Mouse (Mus musculus): ENCODE measurements around the gene D430042O09Rik. TPM values are rescaled to one million over a fixed set of nuclear protein-coding genes. Genes with fewer than 3 reads are reported as not detected.

Gene D430042O09Rik
- polyA plus RNA-seq, 1 experiment from 2014 or later, result 9.8 TPM

DNA sequence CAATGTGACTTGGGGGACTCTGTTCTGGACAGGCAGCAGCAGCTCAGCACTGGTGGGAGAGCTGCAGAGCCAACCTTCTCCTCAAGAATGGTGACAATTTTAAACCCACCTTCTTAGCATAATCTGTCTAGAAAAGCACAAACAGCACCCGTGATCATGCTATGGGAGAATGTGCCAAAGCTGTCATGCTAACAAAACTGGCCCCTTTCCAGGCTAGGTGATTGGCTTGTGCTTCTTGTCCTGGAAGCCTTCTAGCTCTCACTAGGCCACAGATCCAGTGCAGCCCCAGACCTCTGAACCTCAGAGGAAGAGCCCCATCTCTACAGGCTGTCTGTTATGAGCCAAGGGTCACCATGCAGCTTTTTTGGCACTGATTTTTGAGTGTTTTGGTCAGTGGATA is 98.9 kb downstream of the D430042O09Rik start:
- H3K9me3 ChIP-seq (ENCODE audit: control insufficient read depth, low read depth, low read length), result no peaks in the 10 kb centered on the region
- WGBS, result 74% methylated on average over 1 of the region's 1 CpGs
- no peak for ATAC-seq (ENCODE audit: insufficient number of reproducible peaks, insufficient read depth, low FRiP score, low read depth)

DNA sequence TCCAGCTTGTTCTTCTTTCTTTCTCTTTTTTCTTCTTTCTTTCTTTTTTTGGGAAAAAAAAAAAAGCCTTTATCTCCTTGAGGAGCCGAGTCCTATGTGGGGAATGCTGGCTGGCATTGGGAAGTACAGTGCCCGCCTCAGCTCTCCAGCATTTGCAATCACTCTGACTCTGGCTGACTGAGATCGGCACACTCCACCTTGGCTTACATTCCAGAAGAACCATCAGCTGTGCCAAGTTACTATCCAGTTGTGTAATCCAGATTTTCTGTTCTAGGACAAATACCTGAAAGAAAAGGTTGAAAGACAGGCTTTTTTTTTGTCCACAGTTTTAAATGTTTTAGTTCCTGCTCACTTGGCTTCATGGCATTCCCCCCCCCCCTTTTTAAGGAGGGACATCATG is 100.5 kb downstream of the D430042O09Rik start:
- H3K27me3 ChIP-seq (ENCODE audit: control insufficient read depth, insufficient read depth, low read length), result no peaks in the 10 kb centered on the region
- no peaks in the 10 kb centered on the region for H3K4me1 ChIP-seq (ENCODE audit: control insufficient read depth, insufficient read depth, low read length)
- H3K27ac ChIP-seq (ENCODE audit: low read length), result no peak overlapping the region
- no peaks in the 10 kb centered on the region for H3K9me3 ChIP-seq (ENCODE audit: control insufficient read depth, low read depth, low read length)
- WGBS, result 93% methylated on average over 3 of the region's 3 CpGs
- H3K4me3 ChIP-seq (ENCODE audit: low read depth, low read length), result no peak overlapping the region
- H3K9ac ChIP-seq (replicated peaks; ENCODE audit: low read depth, low read length), result no peak overlapping the region
- peaks cover 2% of the 10 kb centered on the region; the same call in 1 of the 2 replicates for H3K36me3 ChIP-seq (ENCODE audit: control insufficient read depth, insufficient read depth, low read length)
- ATAC-seq (ENCODE audit: insufficient number of reproducible peaks, insufficient read depth, low FRiP score, low read depth), result no peak
- no peak overlapping the region for H3K4me2 ChIP-seq (replicated peaks; ENCODE audit: low read depth, low read length)

More for the DNA sequence above, 98.9 kb downstream of the D430042O09Rik start:
- Histone ChIP-seq H3K27me3 (ENCODE audit: control insufficient read depth, insufficient read depth, low read length) (no peaks in the 10 kb centered on the region), H3K4me1 (ENCODE audit: control insufficient read depth, insufficient read depth, low read length) (no peaks in the 10 kb centered on the region), H3K9ac (replicated peaks; ENCODE audit: low read depth, low read length) (no peak overlapping the region), H3K27ac (ENCODE audit: low read length) (no peak overlapping the region), H3K36me3 (ENCODE audit: control insufficient read depth, insufficient read depth, low read length) (no peaks in the 10 kb centered on the region), H3K4me3 (ENCODE audit: low read depth, low read length) (no peak overlapping the region), H3K4me2 (replicated peaks; ENCODE audit: low read depth, low read length) (no peak overlapping the region)

DNA sequence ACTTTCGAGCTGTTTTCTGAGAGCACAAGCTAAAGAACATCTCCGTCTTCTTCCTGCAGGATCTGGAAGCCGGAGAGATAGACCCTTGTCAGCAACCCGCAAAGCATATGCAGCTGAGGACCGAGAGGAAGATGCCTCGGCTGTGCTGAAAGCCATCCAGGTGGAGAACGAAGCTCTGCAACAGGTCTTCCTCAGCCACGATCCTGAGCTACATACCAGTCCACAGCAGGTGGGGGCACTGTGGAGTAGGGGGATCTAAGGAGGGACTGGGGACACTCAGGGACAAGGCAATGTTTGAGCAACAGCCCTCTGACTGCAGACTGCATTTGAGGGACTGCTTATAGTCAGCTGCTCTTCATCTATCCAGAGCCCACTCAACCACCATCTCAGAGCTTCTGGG is 105.0 kb downstream of the D430042O09Rik start:
- Histone ChIP-seq H3K4me2 (replicated peaks; ENCODE audit: low read depth, low read length) (no peak overlapping the region), H3K9ac (replicated peaks; ENCODE audit: low read depth, low read length) (no peak overlapping the region), H3K27me3 (ENCODE audit: control insufficient read depth, insufficient read depth, low read length) (no peaks in the 10 kb centered on the region), H3K4me3 (ENCODE audit: low read depth, low read length) (no peak overlapping the region), H3K27ac (ENCODE audit: low read length) (no peak overlapping the region), H3K36me3 (ENCODE audit: control insufficient read depth, insufficient read depth, low read length) (peaks cover 5% of the 10 kb centered on the region), H3K4me1 (ENCODE audit: control insufficient read depth, insufficient read depth, low read length) (no peaks in the 10 kb centered on the region), H3K9me3 (ENCODE audit: control insufficient read depth, low read depth, low read length) (no peaks in the 10 kb centered on the region)
- ATAC-seq (ENCODE audit: insufficient number of reproducible peaks, insufficient read depth, low FRiP score, low read depth), result no peak
- WGBS, result 88% methylated on average over 8 of the region's 8 CpGs

DNA sequence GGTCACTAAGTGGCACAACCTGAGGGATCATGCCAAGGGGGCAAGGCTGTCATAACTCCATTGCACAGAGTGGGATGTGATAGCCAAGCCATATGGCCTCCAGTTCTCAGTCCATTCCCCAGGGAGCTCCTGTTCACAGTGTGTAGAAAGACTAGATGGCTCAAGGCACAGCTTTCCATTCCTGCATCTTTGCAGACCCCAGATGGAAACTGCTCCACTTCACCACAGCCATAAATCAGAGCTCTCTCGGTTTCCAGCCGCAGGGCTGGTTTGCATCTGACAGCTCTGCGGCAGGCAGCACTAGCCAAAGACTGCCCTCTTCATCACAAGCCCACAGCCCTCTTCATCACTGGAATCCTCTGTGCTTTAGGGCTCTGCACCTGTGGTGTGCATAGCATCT is 108.0 kb downstream of the D430042O09Rik start:
- Histone ChIP-seq H3K27ac (ENCODE audit: low read length) (no peak overlapping the region), H3K4me2 (replicated peaks; ENCODE audit: low read depth, low read length) (no peak overlapping the region), H3K36me3 (ENCODE audit: control insufficient read depth, insufficient read depth, low read length) (peaks cover 5% of the 10 kb centered on the region), H3K9me3 (ENCODE audit: control insufficient read depth, low read depth, low read length) (no peaks in the 10 kb centered on the region), H3K4me1 (ENCODE audit: control insufficient read depth, insufficient read depth, low read length) (no peaks in the 10 kb centered on the region), H3K9ac (replicated peaks; ENCODE audit: low read depth, low read length) (no peak overlapping the region), H3K4me3 (ENCODE audit: low read depth, low read length) (no peak overlapping the region), H3K27me3 (ENCODE audit: control insufficient read depth, insufficient read depth, low read length) (no peaks in the 10 kb centered on the region)
- 40% methylated on average over 3 of the region's 3 CpGs for WGBS
- no peak for ATAC-seq (ENCODE audit: insufficient number of reproducible peaks, insufficient read depth, low FRiP score, low read depth)

DNA sequence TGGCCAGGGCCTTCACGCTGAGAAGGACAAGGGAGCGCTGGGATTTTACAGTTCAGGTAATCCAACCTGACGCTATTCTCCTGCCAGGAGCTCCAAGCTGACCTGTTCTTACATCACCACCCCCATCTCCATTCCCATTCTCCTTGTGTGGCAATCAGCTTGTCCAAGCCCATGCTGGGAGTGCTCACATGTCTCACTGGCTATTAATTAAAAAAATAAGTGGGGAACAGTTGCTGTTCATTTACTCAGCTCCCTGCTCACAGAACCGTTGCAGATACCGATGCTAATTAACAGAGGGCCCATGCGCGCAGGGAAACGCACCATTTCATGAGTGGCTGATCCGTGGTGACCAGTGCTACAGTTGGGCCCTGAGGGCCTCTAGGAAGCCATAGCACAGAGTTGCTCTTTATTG is 110.6 kb downstream of the D430042O09Rik start:
- H3K4me2 ChIP-seq (replicated peaks; ENCODE audit: low read depth, low read length), result no peak overlapping the region
- no peaks in the 10 kb centered on the region for H3K9me3 ChIP-seq (ENCODE audit: control insufficient read depth, low read depth, low read length)
- no peak for ATAC-seq (ENCODE audit: insufficient number of reproducible peaks, insufficient read depth, low FRiP score, low read depth)
- no peak overlapping the region for H3K4me3 ChIP-seq (ENCODE audit: low read depth, low read length)
- H3K27me3 ChIP-seq (ENCODE audit: control insufficient read depth, insufficient read depth, low read length), result no peaks in the 10 kb centered on the region
- H3K27ac ChIP-seq (ENCODE audit: low read length), result no peak overlapping the region
- WGBS, result 86% methylated on average over 9 of the region's 9 CpGs
- no peaks in the 10 kb centered on the region for H3K4me1 ChIP-seq (ENCODE audit: control insufficient read depth, insufficient read depth, low read length)
- peaks cover 2% of the 10 kb centered on the region for H3K36me3 ChIP-seq (ENCODE audit: control insufficient read depth, insufficient read depth, low read length)
- H3K9ac ChIP-seq (replicated peaks; ENCODE audit: low read depth, low read length), result no peak overlapping the region

DNA sequence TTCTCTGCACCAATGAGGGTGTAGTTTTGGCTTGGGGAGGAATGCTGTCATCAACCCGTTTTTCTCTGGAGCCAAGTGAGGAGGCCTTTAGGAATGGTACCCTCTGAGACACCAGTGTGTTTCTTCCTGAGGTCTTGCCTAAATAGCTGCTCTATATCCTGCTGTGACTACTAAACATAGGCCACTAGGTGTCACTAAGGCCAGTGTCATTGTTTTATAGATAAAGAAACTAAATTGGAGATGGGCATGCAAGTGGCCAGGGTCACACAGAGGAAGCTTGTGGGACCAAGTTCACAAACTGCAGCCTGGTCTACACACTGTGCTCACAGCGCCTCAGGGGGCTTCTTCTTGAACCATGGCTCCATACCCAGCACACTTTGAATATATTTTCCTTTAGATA is 112.5 kb downstream of the D430042O09Rik start:
- Histone ChIP-seq H3K9ac (replicated peaks; ENCODE audit: low read depth, low read length) (no peak overlapping the region), H3K27me3 (ENCODE audit: control insufficient read depth, insufficient read depth, low read length) (no peaks in the 10 kb centered on the region), H3K4me1 (ENCODE audit: control insufficient read depth, insufficient read depth, low read length) (no peaks in the 10 kb centered on the region), H3K27ac (ENCODE audit: low read length) (no peak overlapping the region), H3K4me2 (replicated peaks; ENCODE audit: low read depth, low read length) (no peak overlapping the region), H3K9me3 (ENCODE audit: control insufficient read depth, low read depth, low read length) (no peaks in the 10 kb centered on the region), H3K36me3 (ENCODE audit: control insufficient read depth, insufficient read depth, low read length) (no peaks in the 10 kb centered on the region; the same call in 1 of the 2 replicates), H3K4me3 (ENCODE audit: low read depth, low read length) (no peak overlapping the region)
- ATAC-seq (ENCODE audit: insufficient number of reproducible peaks, insufficient read depth, low FRiP score, low read depth), result no peak
- WGBS, result 77% methylated on average over 2 of the region's 2 CpGs

DNA sequence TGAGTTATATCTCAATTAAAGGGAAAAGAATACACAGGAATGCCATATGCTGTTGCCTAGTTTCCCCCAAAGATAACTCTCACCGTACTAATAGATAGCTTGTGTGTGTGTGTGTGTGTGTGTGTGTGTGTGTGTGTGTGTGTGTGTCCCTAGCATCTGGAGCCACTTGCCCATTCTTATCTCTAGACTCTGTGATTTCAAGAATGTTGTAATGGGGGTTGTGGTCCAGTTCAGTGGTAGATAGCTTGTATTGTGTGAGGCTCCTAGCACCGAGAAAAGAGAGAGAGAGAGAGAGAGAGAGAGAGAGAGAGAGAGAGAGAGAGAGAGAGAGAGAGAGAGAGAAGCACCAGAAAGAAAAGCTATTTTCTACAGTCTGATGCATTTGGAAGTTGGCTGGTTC is 118.7 kb downstream of the D430042O09Rik start:
- H3K36me3 ChIP-seq (ENCODE audit: control insufficient read depth, insufficient read depth, low read length), result no peaks in the 10 kb centered on the region

DNA sequence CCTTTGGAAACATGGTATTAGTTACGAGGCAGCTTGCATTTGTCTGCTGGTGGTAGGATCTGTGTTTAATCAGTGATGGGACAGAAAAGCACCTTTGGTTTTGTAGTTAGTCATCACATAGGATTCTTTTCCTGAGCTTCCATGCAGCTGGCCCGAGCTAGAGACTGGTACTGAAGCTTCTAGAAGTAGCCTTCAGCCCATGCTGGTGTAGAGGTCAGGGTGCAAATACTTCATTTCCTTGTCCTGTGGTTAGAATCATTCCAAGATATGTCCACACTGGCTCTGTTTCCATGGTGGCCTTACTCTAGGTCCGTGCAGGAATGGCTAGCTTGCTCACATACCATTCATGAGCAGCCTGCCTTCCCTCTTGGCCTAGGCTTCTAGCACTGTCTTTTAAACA is 119.2 kb downstream of the D430042O09Rik start:
- Histone ChIP-seq H3K9ac (replicated peaks; ENCODE audit: low read depth, low read length) (no peak overlapping the region), H3K4me2 (replicated peaks; ENCODE audit: low read depth, low read length) (no peak overlapping the region), H3K27me3 (ENCODE audit: control insufficient read depth, insufficient read depth, low read length) (no peaks in the 10 kb centered on the region), H3K36me3 (ENCODE audit: control insufficient read depth, insufficient read depth, low read length) (no peaks in the 10 kb centered on the region), H3K4me3 (ENCODE audit: low read depth, low read length) (no peak overlapping the region), H3K9me3 (ENCODE audit: control insufficient read depth, low read depth, low read length) (no peaks in the 10 kb centered on the region), H3K4me1 (ENCODE audit: control insufficient read depth, insufficient read depth, low read length) (peaks cover 4% of the 10 kb centered on the region; the same call in 1 of the 2 replicates), H3K27ac (ENCODE audit: low read length) (no peak overlapping the region)
- WGBS, result 76% methylated on average over 3 of the region's 3 CpGs
- ATAC-seq (ENCODE audit: insufficient number of reproducible peaks, insufficient read depth, low FRiP score, low read depth), result no peak

More for the DNA sequence above, 118.7 kb downstream of the D430042O09Rik start:
- no peak overlapping the region for H3K27ac ChIP-seq (ENCODE audit: low read length)
- no peak overlapping the region for H3K4me2 ChIP-seq (replicated peaks; ENCODE audit: low read depth, low read length)
- H3K9me3 ChIP-seq (ENCODE audit: control insufficient read depth, low read depth, low read length), result no peaks in the 10 kb centered on the region
- no peaks in the 10 kb centered on the region for H3K27me3 ChIP-seq (ENCODE audit: control insufficient read depth, insufficient read depth, low read length)
- H3K4me1 ChIP-seq (ENCODE audit: control insufficient read depth, insufficient read depth, low read length), result peaks cover 4% of the 10 kb centered on the region; the same call in 1 of the 2 replicates
- H3K9ac ChIP-seq (replicated peaks; ENCODE audit: low read depth, low read length), result no peak overlapping the region
- no peak overlapping the region for H3K4me3 ChIP-seq (ENCODE audit: low read depth, low read length)
- ATAC-seq (ENCODE audit: insufficient number of reproducible peaks, insufficient read depth, low FRiP score, low read depth), result no peak
- 60% methylated on average over 2 of the region's 2 CpGs for WGBS

DNA sequence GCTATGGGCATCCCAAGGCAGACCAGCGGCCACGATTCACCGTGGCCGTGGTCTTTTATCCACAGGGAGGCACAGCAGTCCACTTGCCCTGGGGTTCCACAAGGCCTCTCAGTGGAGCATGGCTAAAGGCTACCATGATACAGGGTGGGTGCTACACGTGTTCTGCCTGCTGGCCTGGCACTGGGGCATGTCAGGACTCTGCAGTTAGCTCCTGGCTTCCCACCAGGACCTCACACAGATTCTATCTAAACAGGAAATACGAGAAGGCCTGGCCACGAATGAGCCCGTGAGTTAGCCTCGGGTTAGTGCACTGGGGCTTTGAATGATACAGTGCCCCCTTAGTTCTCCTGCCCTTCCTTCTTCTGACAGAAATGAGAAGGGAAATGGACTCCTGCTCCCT is 119.7 kb downstream of the D430042O09Rik start:
- Histone ChIP-seq H3K36me3 (ENCODE audit: control insufficient read depth, insufficient read depth, low read length) (no peaks in the 10 kb centered on the region), H3K4me3 (ENCODE audit: low read depth, low read length) (no peak overlapping the region), H3K9ac (replicated peaks; ENCODE audit: low read depth, low read length) (no peak overlapping the region), H3K9me3 (ENCODE audit: control insufficient read depth, low read depth, low read length) (no peaks in the 10 kb centered on the region), H3K4me1 (ENCODE audit: control insufficient read depth, insufficient read depth, low read length) (peaks cover 4% of the 10 kb centered on the region; the same call in 1 of the 2 replicates), H3K4me2 (replicated peaks; ENCODE audit: low read depth, low read length) (no peak overlapping the region), H3K27ac (ENCODE audit: low read length) (no peak overlapping the region), H3K27me3 (ENCODE audit: control insufficient read depth, insufficient read depth, low read length) (no peaks in the 10 kb centered on the region)
- WGBS, result 50% methylated on average over 9 of the region's 9 CpGs
- ATAC-seq (ENCODE audit: insufficient number of reproducible peaks, insufficient read depth, low FRiP score, low read depth), result no peak

All from stomach, embryonic 14.5 days (tissue).